Mouse (Mus musculus) frontal cortex, postnatal 36 days (tissue): ENCODE data around the gene Spa17.

Source experiments
- DNase-seq, 2 experiments: peaks; one replicate each; pipeline ENCODE4 v3.0.0; 2022; ENCODE audit warnings: low spot score in 2 of 2

Spa17 gene

DNA sequence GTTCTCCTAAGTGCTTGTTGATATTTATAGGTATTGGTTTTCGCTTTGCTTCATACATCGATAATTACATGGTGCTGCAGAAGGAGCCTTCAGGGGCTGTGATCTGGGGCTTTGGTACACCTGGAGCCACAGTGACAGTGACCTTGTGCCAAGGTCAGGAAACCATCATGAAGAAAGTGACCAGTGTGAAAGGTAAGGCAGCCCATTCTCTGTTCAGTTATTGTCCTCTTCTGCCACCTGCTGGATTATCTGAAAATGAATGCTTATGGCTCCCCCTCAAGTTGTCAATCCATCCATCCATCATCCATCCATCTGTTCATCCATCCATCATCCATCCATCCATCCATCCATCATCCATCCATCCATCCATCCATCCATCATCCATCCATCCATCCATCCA lies 3.2 kb upstream of the Spa17 start:
- DNase-seq, result no peak

DNA sequence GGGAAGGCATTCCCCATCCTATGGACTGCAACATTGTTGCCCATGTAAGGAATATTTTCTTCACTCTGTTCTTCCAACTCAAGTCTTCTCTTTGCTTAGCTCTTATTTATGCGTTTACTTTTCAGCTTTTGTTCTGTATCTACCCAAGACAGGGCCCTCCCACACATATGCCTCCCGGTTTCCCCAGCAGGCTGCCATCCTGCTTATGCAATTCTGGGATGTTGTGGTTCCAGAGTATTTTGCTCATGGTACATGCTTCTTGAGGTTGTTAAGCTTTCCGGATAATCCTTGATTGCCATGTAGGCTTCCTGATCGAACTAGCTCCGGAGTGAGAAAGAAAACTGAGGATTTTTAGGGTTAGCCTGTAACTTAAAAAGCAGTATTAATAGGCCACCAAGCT lies 1.7 kb upstream of the Spa17 start:
- no peak for DNase-seq

DNA sequence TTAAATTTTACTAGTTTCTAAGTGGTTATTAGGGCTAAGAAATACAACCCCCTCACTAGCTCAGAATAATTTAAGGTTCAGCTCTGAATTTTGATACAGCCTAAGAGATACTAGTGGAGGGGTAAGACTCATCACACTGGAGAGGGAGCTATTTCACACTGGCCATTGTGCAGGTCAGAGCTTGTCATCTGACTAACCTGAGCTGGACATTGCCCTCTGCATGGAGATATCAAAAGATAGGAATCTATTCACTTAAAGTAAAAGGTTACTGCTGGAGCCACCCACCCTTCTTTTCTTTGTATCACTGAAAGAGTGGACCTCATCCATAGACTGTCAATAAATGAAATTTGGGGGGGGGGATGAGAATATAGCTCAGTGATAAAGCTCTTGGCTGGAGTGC lies 794 bp upstream of the Spa17 start:
- DNase-seq, result no peak

DNA sequence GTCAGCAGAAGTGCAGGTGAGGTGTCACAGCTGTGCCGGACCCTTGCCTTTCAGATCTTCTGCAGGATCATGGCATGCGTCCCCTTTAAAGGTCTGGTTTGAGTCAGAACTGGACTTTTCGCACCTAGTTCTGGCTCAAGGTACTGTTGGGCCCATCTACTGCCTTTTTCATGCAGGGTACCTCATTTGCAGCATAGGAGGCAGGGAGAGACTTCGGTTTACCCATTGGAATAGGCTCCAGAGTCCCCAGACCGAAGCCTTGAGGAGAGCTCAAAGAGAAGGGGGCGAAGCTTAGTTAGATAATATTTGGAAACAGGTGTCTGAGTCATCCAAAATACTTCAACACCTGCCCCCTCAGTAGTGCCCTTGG lies 374 bp upstream of the Spa17 start:
- no peak for DNase-seq

DNA sequence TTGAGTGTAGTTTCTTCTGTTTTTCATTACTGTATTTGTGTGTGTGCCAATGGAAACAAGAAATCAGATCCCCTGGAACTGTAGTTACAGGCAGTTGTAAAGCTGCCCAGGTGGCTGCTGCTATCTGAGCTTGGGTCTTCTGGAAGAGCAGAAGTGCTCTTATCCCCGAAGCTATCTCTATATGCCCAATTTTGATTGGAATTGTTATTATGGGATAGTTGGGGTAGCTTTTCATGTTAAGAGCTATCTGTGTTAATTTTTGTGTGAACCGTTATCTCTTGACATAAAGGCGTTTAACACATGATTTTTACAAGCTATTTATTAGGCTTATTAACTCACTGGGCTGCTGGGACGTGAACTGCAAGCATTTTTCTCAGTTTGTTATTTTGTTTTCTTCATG lies 4.0 kb downstream of the Spa17 start:
- no peak for DNase-seq

DNA sequence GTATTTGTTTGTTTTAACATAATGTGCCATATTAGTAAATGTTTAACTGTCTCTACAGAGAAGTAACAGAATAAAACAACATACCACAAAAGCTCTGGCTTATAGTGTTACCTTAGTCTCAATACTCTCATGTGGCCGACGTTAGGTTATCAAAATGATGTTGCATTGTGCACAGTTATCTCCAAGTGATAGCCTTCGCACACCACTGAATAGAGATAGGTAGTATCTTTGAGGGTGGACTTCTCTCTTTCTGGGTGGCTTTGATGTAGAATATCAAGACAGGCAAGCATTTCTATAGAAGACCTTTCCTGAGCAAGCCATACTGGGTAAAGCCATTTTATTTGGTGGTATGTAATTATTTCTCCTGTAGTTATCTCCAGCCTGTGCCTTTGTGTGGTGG lies 8.4 kb downstream of the Spa17 start:
- DNase-seq, result no peak

DNA sequence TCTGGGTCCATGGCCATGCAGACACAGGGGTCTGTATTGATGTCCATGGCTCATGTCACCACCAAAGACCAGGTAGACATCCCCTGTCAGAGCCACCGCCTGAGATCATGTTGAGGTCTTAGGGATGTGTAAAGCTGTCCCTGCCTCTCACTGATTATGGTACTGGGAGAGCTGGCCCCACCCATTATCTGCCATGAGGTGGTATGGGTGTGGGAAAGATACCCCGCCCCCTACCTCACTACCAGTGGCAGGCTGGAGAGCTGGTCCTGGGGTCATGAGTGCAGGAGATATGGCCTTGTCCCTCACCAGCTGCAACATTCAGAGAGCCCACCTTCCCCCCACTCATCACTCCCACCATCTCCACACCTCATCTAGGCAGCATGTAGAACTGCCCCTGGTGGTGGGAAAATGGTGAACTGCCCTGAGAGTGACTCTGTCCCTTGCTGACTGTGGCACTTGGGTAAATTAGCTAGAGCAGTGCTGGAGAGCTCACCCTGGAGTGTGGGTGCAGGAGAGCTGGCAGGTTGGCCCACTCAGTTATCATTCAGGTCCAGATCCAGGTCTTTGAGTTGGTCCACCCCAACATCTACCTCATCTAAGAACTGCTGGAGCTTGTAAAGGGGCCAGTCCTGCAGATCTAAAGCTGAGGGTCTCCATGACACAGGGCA lies 12.8 kb downstream of the Spa17 start:
- no peak for DNase-seq

DNA sequence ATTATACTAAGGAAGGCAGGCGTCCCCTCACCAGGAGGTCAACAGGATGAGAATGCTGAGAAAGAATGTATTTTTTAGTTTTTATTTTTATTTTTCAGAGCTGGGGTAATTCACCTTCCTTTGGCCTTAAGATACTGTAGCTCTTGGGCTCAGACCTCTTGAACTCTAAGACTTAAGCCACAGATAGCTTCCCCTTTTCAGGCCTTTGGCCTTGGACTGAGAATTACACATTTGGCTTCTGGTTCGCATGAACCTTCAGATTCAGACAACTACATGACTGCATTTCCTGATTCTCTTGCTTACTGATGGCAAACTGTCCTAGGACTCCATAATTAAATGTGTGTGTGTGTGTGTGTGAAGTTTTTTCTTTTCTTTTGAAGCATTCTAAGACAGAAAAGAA lies 14.9 kb downstream of the Spa17 start:
- DNase-seq, result no peak

DNA sequence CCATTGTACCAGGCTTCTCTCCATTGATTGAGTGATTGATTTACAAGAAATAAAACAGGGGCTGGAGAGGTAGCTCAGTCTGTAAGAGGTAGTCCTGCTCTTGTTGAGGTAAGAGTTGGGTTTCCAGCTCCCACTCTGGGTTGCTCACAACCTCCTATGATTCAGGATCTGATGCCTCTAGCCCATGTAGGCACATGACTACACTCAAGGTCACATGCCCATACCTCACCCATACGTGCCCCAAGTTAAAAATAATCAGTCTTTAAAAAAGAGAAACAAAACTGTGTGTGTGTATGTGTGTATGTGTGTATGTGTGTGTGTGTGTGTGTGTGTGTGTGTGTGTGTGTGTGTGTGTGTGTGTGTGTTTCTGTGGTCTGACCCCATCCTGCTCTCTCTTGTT lies 18.0 kb downstream of the Spa17 start:
- DNase-seq, result no peak

DNA sequence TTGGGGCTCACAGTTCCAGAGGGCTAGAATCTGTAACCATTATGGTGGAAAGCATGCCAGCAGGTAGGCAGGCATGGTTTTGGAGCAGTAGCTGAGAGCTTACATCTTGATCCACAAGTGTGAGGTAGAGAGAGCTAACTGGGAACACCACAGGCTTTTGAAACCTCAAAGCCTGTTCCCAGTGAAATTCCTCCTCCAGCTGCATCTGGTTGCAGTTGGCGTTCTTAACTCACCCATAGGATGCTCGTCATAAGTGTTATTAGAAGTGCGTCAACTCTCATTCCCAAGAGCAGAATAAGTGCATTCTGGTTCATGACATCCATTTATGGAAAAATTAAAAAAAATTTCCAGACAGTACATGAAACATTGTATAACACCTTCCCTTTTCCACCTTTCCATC lies 19.8 kb downstream of the Spa17 start:
- no peak for DNase-seq

DNA sequence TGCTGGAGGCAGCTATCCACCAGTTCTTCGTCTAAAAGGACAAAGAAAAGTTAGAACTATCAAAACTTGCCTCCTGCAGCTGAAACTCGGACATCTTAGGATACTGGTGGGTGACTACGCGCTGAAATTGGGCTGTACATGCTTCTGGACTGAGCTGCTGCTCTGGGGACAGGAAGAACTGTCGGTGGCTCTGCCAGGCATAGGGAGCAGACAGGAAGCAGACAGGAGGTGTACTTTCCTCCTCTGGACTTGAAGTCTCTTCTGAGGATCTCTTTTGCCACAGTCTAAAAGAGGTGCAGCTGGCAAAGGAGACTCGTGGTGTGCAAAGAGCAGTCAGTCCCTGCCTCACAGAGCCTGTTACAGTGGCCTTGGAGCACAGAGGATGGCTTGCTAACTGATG lies 20.9 kb downstream of the Spa17 start:
- no peak for DNase-seq

DNA sequence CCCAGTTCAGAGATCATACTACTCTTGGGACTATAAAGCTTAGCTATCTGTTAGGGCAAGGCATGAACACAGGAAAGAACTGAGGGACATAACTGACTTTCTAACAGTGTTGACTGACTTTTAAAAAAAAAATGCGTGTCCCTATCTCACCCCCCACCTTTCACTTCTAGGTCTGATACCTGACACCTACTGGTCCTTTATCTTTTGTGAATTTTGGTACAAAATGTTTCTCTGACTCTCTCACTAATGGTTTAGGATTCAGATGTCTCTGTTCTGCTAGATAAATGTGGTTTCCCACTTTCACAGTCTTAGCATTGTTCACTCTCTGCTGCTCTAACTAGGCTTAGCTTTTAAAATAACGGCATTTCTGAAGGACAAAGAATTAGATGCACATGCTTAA lies 21.5 kb downstream of the Spa17 start:
- no peak for DNase-seq

DNA sequence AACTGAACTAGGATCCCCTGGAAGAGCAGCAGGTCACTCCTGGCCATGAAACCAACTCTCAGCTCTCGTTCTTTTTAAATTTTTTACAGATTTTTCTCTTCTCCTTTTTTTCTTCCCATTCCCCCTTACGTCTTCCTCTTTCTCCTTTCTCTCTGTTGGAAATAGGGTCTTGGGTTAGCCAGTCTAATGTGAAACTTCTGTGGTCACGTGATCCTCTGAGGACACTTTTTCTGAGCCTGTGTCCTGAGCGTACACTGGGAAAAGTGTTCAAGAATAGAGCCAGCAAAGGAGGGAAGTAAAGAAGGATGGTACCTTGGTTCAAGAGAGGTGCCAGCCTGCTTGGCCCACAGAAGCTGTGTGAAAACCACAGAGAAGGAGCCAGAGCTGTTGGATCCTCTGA lies 23.1 kb downstream of the Spa17 start:
- no peak for DNase-seq

DNA sequence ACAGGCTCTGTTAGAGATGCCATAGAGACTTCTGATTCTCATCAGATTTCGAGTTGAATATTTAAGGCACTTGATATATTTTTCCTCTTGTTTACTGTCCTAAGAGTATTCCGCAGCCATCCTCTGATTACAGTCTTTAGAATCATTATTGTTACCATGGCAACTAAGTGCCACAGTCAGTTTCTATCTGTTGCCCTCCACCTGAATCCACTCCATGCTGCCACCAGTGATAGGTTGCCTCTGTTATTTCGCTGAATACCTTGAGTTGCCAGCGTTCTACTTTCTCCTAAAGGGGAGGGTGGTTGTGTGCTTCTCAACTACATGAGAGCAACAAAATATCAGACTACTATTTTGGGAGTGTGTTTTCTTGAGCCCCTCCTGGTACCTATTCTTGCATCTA lies 26.8 kb downstream of the Spa17 start:
- no peak for DNase-seq

DNA sequence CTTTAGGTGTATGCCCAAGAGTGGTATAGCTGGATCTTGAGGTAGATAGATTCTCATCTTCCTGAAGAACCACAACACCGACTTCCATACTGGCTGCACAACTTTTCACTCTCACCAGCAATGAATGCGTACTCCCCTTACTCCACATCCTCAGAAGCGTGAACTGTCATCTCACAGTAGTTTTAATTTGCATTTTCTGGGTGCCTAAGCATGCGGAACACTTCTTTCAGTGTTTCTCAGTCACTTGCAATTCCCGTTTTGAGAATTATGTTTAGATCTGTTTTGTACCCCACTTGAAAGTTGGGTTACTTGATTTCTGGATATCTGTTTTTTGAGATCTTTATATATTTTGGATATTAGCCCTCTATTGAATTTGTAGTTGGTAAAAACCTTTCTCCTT lies 29.9 kb downstream of the Spa17 start:
- DNase-seq, result no peak

DNA sequence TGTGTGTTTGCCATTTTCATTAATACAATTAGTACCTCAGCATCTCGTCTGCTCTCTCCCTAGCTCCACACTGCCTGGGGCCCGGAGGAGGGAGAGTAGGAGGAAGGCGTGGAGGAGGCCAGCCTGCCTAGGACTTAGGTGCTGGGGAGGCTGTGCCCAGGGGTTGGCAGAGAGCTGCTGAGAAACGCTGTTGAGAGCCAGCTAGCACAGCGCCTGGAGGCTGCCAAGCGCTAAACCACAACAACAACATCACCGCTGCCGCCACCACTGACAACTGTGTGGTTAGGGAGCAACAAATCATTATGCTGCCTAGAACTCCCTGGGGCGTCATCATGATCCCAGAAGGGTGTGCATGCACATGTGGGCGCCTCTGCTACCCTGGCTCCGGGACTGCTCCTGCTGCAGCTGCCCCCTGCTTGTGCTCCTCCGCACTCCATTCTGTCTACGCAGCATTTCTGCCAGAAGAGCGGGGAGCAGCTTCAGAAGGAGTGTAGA lies 37.0 kb downstream of the Spa17 start:
- peak; percentile 71 to 72 for DNase-seq

DNA sequence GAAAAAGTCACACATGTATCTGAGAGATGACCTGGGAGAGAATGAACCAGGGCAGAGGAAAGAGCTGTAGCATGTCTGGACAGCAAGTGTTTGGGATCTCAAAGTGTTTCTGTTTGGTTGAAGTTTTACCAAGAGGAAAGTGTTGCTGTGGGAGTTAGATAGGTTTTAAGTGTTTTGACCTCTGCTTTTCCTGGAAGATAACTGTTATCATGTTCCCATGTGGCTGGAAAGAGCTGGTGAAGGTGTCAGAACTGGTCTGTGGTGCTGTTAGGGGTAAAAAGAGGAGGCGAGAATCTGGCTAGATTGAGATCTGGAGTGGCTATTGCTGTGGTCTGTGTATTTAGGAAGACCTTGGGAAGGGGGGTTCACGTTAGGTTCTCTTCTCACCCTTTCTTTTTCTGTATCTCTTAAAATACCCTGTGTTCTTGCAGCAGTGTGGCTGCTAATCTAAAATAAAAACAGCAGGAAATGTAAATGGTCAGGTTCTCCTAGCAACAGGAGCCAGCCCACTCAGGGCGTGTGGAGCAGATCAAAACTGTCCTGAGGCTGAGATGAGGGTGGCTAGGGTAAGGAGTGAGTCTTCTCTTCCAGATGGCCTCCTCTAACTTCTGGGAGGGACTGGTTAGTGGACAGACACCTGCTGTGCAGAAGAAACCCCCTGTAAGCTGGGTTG lies 41.2 kb downstream of the Spa17 start:
- DNase-seq, result no peak

DNA sequence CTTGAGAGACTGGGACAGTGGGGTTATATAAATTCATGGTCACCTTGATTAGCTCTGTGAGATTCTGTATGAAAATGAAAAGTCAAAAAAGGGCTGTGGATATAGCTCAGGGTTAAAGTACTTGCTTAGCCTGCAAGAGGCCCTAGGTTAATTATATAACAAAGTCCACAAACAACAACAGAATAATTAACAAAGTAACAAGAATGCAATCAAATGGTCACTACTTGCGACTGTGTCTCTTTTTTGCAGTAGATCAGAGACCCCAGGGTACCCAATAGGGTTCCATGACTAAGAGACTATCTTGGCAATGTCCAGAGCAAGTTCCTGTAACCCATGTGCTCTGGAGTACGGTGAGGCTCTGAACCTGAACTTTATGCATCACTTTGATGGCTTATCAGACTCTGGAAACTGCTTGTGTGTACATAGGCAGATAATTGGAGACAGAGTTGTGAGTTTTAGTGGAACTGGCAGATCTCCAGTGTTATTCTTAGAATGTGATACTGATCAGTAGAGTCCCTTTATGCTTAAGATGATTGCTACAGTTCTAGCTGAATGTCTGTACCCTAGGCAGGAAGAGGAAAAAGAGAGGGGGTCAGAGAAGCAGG lies 44.2 kb downstream of the Spa17 start:
- DNase-seq, result no peak

DNA sequence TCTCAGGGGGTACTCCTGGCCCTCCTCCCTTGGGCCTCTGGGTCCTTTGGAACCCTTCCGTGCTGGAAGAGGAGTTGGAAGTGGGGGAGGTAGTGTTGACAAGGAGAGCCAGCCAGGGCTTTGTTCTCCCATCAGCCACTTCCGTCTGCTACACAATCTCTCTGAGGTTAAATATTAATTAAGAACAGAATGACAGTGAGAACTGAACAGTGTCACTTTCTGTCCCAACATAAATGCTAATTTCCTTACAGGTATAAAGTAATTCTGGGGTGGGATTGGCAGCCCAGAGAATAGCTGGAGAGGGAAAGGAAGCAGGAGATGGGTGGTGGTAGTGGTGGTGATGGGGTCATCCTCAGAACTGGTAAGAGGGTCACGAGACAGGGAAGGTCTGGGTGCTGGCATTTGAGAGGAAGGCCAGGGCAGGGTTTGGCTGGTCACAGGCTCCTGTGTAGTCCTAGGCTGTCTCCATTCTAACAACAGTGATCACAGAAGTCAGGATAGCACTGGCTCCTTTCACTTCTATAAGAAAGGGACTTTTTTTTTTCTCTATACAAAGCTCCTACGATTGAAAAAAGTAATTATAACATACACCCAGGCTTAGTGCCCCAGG lies 44.8 kb downstream of the Spa17 start:
- DNase-seq, result no peak

DNA sequence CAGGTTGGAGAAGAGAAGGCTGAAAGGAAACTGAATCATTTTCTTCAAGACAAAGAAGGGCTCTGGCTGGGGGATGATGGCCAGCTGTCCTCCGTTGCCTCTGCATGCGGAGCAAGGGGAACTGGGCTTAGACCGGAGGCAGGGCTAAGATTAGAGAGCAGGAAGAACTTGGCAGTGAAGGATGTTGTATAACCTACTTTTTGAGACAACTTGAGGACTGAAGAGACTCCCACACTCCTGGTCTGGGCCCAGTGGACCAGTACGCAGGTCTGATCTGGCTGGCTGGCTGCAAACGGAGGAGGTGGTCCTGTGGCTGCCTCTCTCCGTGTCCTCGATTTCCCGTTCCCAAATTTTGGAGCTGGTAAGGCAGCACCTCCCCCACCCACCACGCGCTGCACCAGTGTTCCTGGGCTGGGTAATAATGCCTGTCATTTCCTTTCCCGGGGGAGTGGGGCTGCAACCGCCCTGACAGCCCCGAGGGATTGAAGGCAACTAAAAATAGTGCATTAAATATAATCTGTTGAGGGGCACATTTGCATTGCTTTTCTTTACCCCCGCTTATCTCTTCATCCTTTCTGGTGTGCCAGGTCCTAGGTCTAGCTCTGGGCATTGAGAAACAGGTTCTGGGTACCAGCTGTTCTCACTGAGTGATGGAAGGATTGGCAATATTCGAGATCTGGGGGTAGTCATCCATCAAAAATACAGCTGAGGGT lies 45.5 kb downstream of the Spa17 start:
- DNase-seq, result peak; percentile 76 to 83

DNA sequence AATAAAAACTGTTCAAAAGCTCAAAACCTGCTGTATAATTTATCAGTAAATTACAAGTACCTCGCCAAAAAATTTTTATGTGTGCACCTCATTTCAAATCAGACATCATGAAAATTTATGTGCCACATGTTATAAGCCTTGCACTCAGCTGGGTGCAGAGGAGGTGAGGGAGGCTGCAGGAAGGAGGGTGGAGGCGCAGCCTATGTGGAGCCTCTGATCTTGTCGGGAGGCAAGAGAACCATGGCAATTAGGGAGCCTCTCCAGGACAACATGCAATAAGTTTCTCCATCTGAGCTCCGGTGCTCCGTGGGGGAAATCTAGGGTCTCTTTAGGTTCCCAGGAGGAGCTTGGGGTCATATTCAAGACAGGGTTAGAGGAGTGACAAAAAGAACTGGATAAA lies 46.1 kb downstream of the Spa17 start:
- no peak for DNase-seq

DNA sequence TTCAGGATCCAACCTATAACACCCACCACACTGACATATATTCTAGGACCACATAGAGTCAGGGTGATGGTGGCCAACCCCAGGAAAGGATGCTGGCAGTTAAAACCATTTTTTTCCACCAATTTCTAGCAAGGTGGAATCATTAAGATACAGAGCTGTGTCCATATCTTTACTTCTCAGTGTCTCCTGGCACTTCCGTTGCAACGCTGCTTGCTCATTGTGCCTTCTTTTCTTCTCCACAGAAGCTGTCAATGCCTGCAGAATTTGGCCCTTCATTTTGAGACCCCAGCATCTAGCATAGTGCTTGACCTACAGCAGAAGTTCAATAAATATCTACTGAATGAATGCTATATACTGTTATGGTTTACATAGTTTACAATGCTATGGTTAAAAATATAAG lies 46.5 kb downstream of the Spa17 start:
- DNase-seq, result no peak
